Mouse (Mus musculus): Measurements from ENCODE around the gene Zranb2. TPM values are rescaled to one million over a fixed set of nuclear protein-coding genes. Genes with fewer than 3 reads are reported as not detected.
A peak's percentile ranks its signal among the peaks of the same experiment; 100 is the strongest.

Zranb2 gene
- polyA plus RNA-seq, 1 experiment = 8.4 TPM

- peaks cover 11% of the 10 kb centered on the region for H3K9me3 ChIP-seq
- H3K4me1 ChIP-seq = peaks cover 32% of the 10 kb centered on the region
- peak overlapping the region; percentile 98 for H3K4me3 ChIP-seq (replicated peaks)
- TF ChIP-seq FLI1 (IDR thresholded peaks at IDR 0.05; ENCODE audit: low read length) (no peak), GATA1 (IDR thresholded peaks at IDR 0.05; ENCODE audit: borderline replicate concordance, low read length) (no peak)
- peaks cover 31% of the 10 kb centered on the region for H3K36me3 ChIP-seq (replicated peaks; ENCODE audit: low read length)
- peaks cover 22% of the 10 kb centered on the region for H3K27me3 ChIP-seq (replicated peaks)
Observed at GRCm38 (mm10) chr3:157534786-157535415, 941 bp downstream of the Zranb2 start.

GRCm38 (mm10) chr3:157549323-157549722 lies 15.4 kb downstream of the Zranb2 start:
- no peaks in the 10 kb centered on the region for H3K4me1 ChIP-seq

GRCm38 (mm10) chr3:157549758-157550600 lies 16.0 kb downstream of the Zranb2 start:
- H3K27me3 ChIP-seq (replicated peaks) = no peaks in the 10 kb centered on the region
- no peaks in the 10 kb centered on the region for H3K9me3 ChIP-seq
- peaks cover 55% of the 10 kb centered on the region for H3K36me3 ChIP-seq (replicated peaks; ENCODE audit: low read length)
- H3K4me3 ChIP-seq (replicated peaks) = no peak overlapping the region
- no peak for TF ChIP-seq GATA1 (IDR thresholded peaks at IDR 0.05; ENCODE audit: borderline replicate concordance, low read length)
- no peak for TF ChIP-seq FLI1 (IDR thresholded peaks at IDR 0.05; ENCODE audit: low read length)
- H3K4me1 ChIP-seq = no peaks in the 10 kb centered on the region

More at GRCm38 (mm10) chr3:157549323-157549722, 15.4 kb downstream of the Zranb2 start:
- TF ChIP-seq FLI1 (IDR thresholded peaks at IDR 0.05; ENCODE audit: low read length) (no peak), GATA1 (IDR thresholded peaks at IDR 0.05; ENCODE audit: borderline replicate concordance, low read length) (no peak)
- Histone ChIP-seq H3K9me3 (no peaks in the 10 kb centered on the region), H3K27me3 (replicated peaks) (no peaks in the 10 kb centered on the region), H3K36me3 (replicated peaks; ENCODE audit: low read length) (peaks cover 61% of the 10 kb centered on the region), H3K4me3 (replicated peaks) (no peak overlapping the region)

- TF ChIP-seq GATA1 (IDR thresholded peaks at IDR 0.05; ENCODE audit: borderline replicate concordance, low read length) = no peak
- TF ChIP-seq FLI1 (IDR thresholded peaks at IDR 0.05; ENCODE audit: low read length) = no peak
- Histone ChIP-seq H3K9me3 (no peaks in the 10 kb centered on the region), H3K4me3 (replicated peaks) (peak overlapping the region; percentile 50), H3K36me3 (replicated peaks; ENCODE audit: low read length) (peaks cover 4% of the 10 kb centered on the region), H3K27me3 (replicated peaks) (no peaks in the 10 kb centered on the region), H3K4me1 (peaks cover 46% of the 10 kb centered on the region)
Observed at GRCm38 (mm10) chr3:157565196-157565595, 31.2 kb downstream of the Zranb2 start.

- H3K27me3 ChIP-seq (replicated peaks) = no peaks in the 10 kb centered on the region
- peak within 1 kb of the TSS; percentile 100 for H3K4me3 ChIP-seq (replicated peaks)
- TF ChIP-seq GATA1 (IDR thresholded peaks at IDR 0.05; ENCODE audit: borderline replicate concordance, low read length) (no peak), FLI1 (IDR thresholded peaks at IDR 0.05; ENCODE audit: low read length) (no peak)
- H3K9me3 ChIP-seq = no peaks in the 10 kb centered on the region
- H3K36me3 ChIP-seq (replicated peaks; ENCODE audit: low read length) = peaks cover 19% of the 10 kb centered on the region
- H3K4me1 ChIP-seq = peaks cover 64% of the 10 kb centered on the region
Observed at GRCm38 (mm10) chr3:157566725-157567565, 33.0 kb downstream of the Zranb2 start, which contains the start of gene Ptger3. Ptger3 (plus strand) TSS chr3:157566892.

- no peaks in the 10 kb centered on the region for H3K9me3 ChIP-seq
- H3K27me3 ChIP-seq (replicated peaks) = no peaks in the 10 kb centered on the region
- peak overlapping the region; percentile 100 for H3K4me3 ChIP-seq (replicated peaks)
- H3K36me3 ChIP-seq (replicated peaks; ENCODE audit: low read length) = peaks cover 19% of the 10 kb centered on the region
- TF ChIP-seq GATA1 (IDR thresholded peaks at IDR 0.05; ENCODE audit: borderline replicate concordance, low read length) = no peak
- H3K4me1 ChIP-seq = peaks cover 71% of the 10 kb centered on the region
Observed at GRCm38 (mm10) chr3:157567566-157568132, 33.7 kb downstream of the Zranb2 start.

GRCm38 (mm10) chr3:157572011-157572410 lies 38.1 kb downstream of the Zranb2 start:
- H3K4me3 ChIP-seq (replicated peaks) = peak overlapping the region; percentile 89
- H3K36me3 ChIP-seq (replicated peaks; ENCODE audit: low read length) = peaks cover 31% of the 10 kb centered on the region
- H3K27me3 ChIP-seq (replicated peaks) = no peaks in the 10 kb centered on the region
- H3K4me1 ChIP-seq = peaks cover 94% of the 10 kb centered on the region
- H3K9me3 ChIP-seq = no peaks in the 10 kb centered on the region
- TF ChIP-seq FLI1 (IDR thresholded peaks at IDR 0.05; ENCODE audit: low read length) (no peak), GATA1 (IDR thresholded peaks at IDR 0.05; ENCODE audit: borderline replicate concordance, low read length) (no peak)

GRCm38 (mm10) chr3:157575441-157576342 lies 41.7 kb downstream of the Zranb2 start:
- Histone ChIP-seq H3K36me3 (replicated peaks; ENCODE audit: low read length) (peaks cover 24% of the 10 kb centered on the region), H3K27me3 (replicated peaks) (no peaks in the 10 kb centered on the region), H3K9me3 (no peaks in the 10 kb centered on the region), H3K4me3 (replicated peaks) (peak overlapping the region; percentile 89), H3K4me1 (peaks cover 98% of the 10 kb centered on the region)
- peak; percentile 74; the same call in 1 of the 2 replicates for TF ChIP-seq FLI1 (IDR thresholded peaks at IDR 0.05; ENCODE audit: low read length)
- TF ChIP-seq GATA1 (IDR thresholded peaks at IDR 0.05; ENCODE audit: borderline replicate concordance, low read length) = peak; percentile 61; the same call in 1 of the 3 replicates
